15 mouse cellular contexts compared by ENCODE assay signal in the genomic region with DNA sequence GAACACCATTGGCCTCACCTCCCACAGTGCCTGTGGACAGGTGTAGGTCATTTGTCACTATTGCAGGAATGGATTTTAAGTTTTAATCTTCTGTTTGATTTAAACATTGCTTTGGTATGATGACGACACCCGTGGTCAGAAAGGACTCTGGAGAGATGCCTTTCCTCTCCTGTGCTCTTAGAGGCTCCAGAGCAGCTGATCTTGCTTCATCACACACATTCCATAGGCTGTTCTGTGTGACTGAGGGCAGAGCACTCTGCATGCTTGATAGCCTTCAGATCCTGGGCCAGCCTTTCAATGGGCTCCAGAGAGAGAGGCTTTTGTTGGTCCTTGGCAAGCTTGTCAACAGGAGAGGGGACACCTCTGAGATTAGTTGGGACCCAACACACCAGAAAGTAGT.
"Had no signal": no experiment of that assay in that cellular context is flagged by ENCODE, and none has a peak within 500 bp of the region (broad histone marks: within the 10 kb centered on the region; RNA-seq: fewer than 3 reads in every experiment).

No protein-coding gene starts in this region.

- H3K4me1 ChIP-seq: limb, embryonic 12.5 days; liver, embryonic 13.5 days; megakaryocyte, embryonic 14.5 days; midbrain, embryonic 15.5 days; neural tube, embryonic 13.5 days had no signal

- H3K9ac ChIP-seq: limb, embryonic 12.5 days; liver, embryonic 13.5 days; liver, postnatal 0 days; midbrain, embryonic 15.5 days; neural tube, embryonic 13.5 days had no signal

- H3K27ac ChIP-seq: limb, embryonic 12.5 days; liver, embryonic 13.5 days; macrophage; midbrain, embryonic 15.5 days; neural tube, embryonic 13.5 days had no signal

- ATAC-seq: liver, postnatal 0 days; midbrain, embryonic 15.5 days had no signal

- H3K4me3 ChIP-seq: limb, embryonic 12.5 days; liver, embryonic 13.5 days; megakaryocyte, embryonic 14.5 days; midbrain, embryonic 15.5 days; neural tube, embryonic 13.5 days had no signal

- DNase-seq: kidney, adult 18-20 months; layer of hippocampus, adult 9-11 months; liver; liver, embryonic 13.5 days; liver, postnatal 0 days; right cerebral cortex, postnatal 4 days; spleen, adult 18-20 months; thymus, adult 18-20 months; thymus, postnatal 14 days had no signal

- H3K9me3 ChIP-seq: limb, embryonic 12.5 days; liver, embryonic 13.5 days; megakaryocyte, embryonic 14.5 days; midbrain, embryonic 15.5 days; neural tube, embryonic 13.5 days had no signal

- H3K27me3 ChIP-seq: limb, embryonic 12.5 days; liver, embryonic 13.5 days; midbrain, embryonic 15.5 days; neural tube, embryonic 13.5 days had no signal

- H3K36me3 ChIP-seq: limb, embryonic 12.5 days; liver, embryonic 13.5 days; midbrain, embryonic 15.5 days; neural tube, embryonic 13.5 days had no signal

- H3K4me2 ChIP-seq: limb, embryonic 12.5 days; liver, embryonic 13.5 days; midbrain, embryonic 11.5 days; midbrain, embryonic 15.5 days; neural tube, embryonic 13.5 days had no signal
